Mouse (Mus musculus) G1E (cell line): ENCODE measurements around the gene Tsr1.

Experiments used
- CTCF ChIP-seq: IDR thresholded peaks from 2 replicates; pipeline ENCODE4 v1.5.1; 2012; ENCODE audit warnings: low read depth, low read length, inconsistent platforms, mixed read lengths
- GATA1 ChIP-seq: IDR thresholded peaks from 2 replicates; pipeline ENCODE4 v1.6.1; 2012; ENCODE audit warnings: borderline replicate concordance, low read length, inconsistent platforms, mixed read lengths

- TF ChIP-seq GATA1 (no peak), CTCF (no peak)
These were observed 10.9 kb downstream of the Tsr1 start for GRCm38 (mm10) chr11:74908618-74909399.
